Mouse (Mus musculus): ENCODE data around the gene Rad23a. TPM values are rescaled to one million over a fixed set of nuclear protein-coding genes. Genes with fewer than 3 reads are reported as not detected.

Gene Rad23a
- total RNA-seq, 2 experiments from 2014 or later = 134 TPM

DNA sequence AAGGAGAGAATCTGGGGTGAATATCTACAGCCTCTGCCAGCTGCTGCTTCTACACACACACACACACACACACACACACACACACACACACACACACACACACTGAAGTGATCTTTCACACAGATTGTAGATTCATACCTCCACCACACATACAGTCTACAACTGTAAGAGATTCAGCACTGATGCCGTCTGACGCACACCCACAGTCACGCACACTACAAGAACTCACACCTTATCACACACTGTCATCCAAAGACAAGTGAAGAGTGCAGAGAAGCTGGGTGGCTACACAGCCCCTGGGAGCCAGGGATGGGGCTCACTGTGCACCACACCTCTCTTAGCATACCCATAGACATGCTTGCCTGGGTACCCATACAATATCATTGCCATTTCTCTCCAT is 26.6 kb downstream of the Rad23a start:
- DNase-seq = no peak

DNA sequence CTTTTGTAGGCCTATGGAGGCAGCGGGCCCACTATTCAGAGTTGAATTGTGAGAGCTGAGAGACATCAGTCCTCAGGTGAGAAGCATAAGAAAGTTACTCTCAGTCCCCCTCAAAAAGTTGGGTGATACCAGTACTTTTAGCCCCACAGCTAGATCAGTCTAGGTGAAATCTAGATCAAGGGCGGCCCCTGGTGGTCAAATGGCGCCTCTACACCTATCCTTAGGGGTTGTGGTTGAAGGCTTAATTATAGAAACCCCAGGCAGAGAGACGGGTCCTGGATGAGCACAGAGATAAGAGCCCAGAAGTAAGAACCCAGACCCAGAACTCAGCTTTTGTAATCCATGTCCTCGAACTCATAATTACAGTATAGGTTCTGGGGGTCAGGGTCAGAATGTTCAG is 27.4 kb downstream of the Rad23a start:
- peak; percentile 55 for DNase-seq

- DNase-seq = no peak
These were observed 29.2 kb downstream of the Rad23a start for GRCm38 (mm10) chr8:84811303-84811702.

DNA sequence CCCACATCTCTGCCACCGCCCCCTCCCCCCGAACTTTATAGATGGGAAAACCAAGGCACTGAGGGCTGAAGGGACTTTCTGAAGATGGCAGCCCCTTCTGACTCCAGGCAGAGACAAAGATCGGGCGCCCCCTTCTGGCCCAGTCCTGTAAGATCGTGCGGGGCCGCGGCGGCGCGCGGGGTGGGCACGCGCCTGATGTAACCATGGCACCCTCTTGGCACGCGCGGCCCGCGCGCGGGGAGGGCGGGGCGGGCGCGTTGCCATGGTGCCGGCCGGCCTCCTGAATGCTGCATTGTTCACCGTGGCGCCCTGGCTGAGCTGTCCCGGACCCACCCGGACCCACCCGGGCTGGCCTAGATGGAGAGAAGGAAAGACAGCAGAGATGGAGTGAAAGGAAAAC is 29.6 kb downstream of the Rad23a start:
- peak; percentile 84 for DNase-seq

DNA sequence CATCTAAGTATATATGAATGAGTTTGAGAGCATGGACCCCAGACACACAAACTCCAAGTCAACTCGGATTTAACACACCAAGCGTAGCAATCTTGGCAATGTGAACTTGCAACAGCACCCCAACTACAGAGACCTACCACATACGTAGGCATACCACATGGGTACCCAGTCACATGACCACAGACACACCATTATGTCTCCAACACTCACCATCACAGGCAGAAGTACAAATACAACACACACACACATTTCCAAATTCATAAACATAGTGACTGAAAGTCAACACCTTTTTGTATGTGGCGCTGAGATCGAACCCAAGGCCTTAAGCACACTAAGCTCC is 30.6 kb downstream of the Rad23a start:
- DNase-seq = no peak

DNA sequence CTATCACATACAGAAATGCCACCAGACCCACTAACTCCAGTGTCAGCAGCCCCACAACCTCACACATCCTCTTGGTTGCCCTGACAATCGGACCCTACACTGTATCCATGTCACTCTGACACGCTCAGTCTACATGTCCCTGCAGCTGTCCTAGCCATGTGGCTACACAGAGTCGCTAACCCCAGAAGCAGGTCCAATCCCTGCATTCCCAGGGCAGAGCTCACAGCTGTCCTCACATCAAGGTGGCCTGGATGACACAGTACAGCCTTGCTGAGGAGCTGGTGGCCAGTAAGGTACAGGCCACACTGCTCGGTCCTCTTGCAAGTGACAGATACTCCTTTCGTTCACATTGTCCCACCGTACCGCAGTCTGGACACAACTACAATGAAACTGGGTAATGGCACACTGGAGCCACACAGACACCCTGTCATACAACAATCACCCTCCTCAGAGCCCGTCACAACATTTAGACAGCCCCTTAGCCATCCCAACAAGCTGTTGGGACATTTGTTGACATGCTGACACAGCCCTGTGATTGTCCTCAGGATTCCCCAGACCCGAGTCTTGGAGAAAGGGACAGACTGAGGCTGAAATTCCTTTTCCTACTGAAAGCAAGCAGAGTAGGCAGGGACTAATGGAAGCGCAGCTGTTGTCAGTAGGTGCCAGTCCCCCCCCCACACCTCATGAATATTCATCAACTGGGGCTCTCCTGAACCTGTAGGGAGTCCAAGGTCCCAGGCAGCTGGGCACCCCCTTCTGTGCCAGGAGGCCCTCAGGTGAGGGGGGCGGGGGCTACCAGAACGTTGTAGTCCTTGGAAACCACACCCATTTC is 31.1 kb downstream of the Rad23a start:
- no peak for DNase-seq

DNA sequence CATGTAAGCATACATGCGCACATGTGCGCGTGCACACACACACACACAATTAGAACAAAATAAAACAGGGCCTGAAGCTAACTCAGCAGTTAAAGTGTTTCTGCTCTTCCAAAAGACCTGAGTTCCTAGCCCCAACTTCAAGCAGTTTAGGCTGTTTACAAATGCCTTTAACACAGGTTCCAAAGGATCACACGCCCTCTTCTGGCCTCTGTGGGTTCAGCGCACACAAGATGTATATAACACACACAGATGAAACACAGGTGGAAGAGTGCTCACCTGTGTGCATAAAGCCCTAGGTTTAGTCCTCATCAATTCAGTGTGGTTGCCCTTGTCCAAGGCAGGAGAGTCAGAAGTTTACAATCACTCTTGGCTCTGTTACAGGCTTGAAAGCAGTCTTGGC is 34.4 kb downstream of the Rad23a start:
- no peak for DNase-seq

- DNase-seq = peak; percentile 75
These were observed 40.2 kb downstream of the Rad23a start, which contains the start of gene Nfix for GRCm38 (mm10) chr8:84799999-84800831. Gene Nfix, minus strand, starts transcription at chr8:84800344.

DNA sequence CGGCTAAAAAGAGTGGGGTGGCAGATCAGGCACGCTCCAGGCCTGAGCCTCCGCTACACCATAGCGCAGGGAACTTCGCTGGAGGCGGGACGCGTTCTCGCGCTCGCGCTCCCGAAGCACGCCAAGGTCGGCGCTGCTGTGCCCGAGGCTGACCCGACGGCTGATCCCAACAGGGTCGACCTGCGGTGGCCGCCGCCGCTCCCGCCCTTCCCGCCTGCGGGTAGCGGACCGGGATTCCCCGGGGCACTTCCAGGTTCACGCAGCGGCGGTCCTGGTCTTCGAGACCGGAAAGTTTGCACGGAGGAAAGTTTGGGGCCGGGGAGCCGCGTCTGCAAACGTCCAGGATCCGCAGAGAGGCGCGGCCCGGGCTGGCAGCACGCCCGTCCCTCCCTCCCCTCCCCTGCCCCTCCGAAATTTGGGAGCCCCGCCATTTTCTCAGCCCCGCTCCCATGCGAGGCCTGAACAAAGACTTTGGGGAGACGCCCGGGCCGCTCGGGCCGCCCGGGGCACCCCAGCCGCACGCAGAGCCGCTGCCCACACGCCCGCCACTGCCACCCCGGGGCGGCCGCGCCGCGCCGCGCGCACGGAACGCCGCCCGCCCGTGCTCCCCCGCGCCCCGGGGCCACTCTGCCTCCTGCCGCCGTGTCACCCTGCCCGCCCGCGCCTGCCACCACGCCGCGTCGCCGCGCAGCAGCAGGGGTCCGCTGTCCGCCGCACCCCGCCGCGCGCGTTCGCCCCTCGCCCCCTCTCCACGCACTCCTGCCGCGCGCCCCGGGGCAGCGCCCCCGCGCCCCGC is 41.1 kb downstream of the Rad23a start:
- peak; percentile 72 for DNase-seq

DNA sequence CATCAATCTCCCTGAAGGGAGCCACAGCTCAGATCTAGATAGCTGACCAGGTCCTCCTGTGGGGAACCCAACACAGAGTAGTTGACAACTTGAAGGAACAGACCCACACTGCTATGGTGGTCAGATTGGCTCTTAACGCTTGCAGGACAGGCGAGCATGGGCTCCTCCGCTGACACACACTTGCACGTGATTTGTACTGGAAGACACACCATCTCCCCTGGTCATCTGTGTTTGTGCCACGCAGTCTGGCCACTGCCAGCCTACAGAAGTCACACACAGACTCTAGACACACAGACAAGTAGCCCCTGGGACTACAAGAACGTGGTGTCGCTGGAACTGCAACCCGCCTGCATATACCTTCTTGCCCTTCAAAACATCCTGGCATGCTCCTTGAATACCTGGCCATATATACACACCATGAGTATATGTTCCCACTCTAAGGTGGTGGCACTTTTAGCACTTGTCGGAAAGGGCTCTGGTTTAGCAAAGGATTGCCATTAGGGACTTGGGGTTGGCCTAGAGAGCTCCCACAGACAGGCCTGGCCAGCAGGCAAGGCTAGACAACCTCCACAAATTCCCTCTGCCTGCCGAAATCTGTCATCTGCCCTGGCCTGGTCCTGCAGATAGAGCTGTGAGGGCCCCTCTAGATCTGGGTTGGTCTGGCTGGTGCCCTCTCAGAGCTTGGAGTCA is 41.9 kb downstream of the Rad23a start:
- no peak for DNase-seq

GRCm38 (mm10) chr8:84797971-84798370 is 42.5 kb downstream of the Rad23a start:
- DNase-seq = no peak

GRCm38 (mm10) chr8:84797256-84797797 is 43.1 kb downstream of the Rad23a start:
- DNase-seq = peak; percentile 39

GRCm38 (mm10) chr8:84794486-84794885 is 46.0 kb downstream of the Rad23a start:
- DNase-seq = peak; percentile 51

DNA sequence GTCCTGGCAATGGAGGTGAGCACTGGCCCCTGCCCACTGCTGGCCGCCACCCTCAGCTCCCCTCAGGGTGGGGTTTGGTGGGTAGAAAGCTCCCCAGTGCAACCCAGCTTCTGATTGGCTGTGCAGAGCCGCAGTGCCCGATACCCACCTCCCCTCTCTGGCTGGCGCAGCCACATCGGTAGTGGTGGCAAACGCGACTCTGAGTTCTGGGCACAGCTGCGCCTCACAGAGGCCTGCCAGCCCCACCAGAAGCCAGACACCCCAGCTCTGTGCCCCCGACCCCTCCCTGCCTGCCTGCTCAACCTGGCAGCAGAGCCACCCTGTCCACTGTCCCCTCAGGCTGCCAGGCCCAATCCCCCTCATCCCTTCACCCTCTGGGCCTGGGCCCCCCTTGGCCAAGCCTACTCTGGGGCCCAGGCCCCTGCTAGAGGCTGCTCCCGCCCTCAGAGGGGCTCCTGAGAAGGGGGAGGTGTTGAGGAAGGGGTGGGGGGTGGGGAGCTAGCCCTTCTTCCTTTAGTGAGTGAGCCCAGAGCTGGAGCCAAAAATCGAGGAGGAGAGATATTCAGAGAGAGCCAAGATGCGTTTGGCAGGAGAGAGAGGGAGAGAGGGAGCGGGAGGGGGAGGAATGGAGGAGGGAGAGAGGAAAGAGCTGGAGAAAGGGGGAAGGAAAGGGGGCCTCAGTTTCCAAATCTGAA is 46.5 kb downstream of the Rad23a start:
- peak; percentile 80 for DNase-seq

- DNase-seq = no peak
These were observed 47.3 kb downstream of the Rad23a start for GRCm38 (mm10) chr8:84793134-84793533.

- DNase-seq = no peak
These were observed 48.0 kb downstream of the Rad23a start for GRCm38 (mm10) chr8:84792429-84792947.

DNA sequence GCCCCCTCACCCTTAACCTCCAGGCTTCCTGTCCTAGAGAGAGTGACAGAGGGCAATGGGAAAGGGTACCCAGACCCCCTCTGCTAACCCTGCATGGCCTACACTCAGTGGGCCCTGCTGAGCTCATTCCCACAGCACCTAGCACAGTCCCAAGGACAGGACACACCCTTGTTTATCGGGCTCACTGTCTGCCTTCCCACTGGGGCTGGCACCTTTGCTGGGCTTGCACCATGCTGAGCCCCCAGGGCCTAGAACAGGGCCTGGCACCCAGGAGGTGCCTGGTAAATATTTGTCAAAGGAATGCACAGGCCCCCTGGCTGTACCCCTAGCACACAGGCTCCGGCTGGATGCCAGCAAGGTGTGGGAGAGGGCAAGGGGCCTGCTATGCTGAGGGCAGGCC is 49.9 kb downstream of the Rad23a start:
- DNase-seq = peak; percentile 33

GRCm38 (mm10) chr8:84789855-84790486 is 50.5 kb downstream of the Rad23a start:
- DNase-seq = peak; percentile 86

DNA sequence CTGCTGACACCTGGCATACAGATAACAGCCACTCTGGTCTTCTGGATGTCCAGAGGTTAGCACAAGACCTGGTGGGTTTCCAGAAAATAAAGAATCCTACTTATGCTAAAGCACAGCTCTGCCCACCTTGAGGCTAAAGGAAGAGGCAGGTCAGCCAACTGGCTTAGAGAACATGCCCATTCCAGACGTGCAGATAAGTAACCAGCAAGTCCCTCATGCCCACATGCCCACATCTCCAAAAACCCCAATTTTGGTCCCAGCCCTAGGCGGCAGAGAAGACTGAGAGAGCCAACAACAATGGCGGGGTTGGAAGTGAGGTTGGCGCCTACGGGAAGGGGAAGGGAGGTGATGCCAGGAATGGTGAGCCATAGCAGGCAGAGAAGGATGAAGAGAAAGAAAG is 51.1 kb downstream of the Rad23a start:
- DNase-seq = no peak

DNA sequence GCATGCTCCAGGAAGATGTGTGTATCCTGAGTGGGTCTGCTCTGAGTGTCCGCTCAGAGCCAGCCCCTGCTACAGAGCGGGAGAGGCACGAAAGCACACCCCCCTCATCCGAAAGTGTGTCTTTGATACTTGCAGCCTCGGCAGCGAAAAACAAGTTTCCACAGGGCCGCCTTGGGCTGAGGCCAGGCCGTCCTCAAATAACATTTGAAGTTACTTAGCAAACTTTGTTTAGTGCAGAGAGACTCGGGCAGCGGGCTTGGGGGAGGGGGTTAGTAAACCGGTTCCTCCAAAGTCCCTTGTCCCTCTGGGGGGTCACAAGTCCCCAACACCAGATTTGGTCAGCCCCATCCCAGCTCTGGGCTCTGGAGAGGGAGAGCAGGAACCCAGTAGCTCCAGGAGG is 51.6 kb downstream of the Rad23a start:
- peak; percentile 78 for DNase-seq
